Mouse (Mus musculus) hindbrain, embryonic 10.5 days (tissue): ENCODE data around the gene 2700049A03Rik. TPM values are rescaled to one million over a fixed set of nuclear protein-coding genes. Genes with fewer than 3 reads are reported as not detected.
"Not testable (repeated sequence)": the region's sequence is repeated elsewhere in the genome, so short reads cannot be mapped to it uniquely, and the experiment has no call there.

Source experiments
- DNase-seq: peaks from one replicate; pipeline ENCODE4 v3.0.0-alpha.2; 2017; ENCODE audit warnings: low spot score
- H3K27ac ChIP-seq: fragments of 300-500 bp; sonication (generic); 2 replicates; pipeline ENCODE4 v1.5.1; 2016; ENCODE audit warnings: mild to moderate bottlenecking, moderate library complexity
- H3K27me3 ChIP-seq: fragments of 300-500 bp; sonication (generic); 2 replicates; pipeline ENCODE4 v1.6.1; 2016; ENCODE audit warnings: mild to moderate bottlenecking; ENCODE audit not compliant: poor library complexity, insufficient read depth, severe bottlenecking
- H3K36me3 ChIP-seq: fragments of 300-500 bp; sonication (generic); 2 replicates; pipeline ENCODE4 v1.6.1; 2016; ENCODE audit warnings: mild to moderate bottlenecking, moderate library complexity
- H3K4me1 ChIP-seq: fragments of 300-500 bp; sonication (generic); replicated peaks from 2 replicates; pipeline ENCODE4 v1.6.1; 2016; ENCODE audit warnings: mild to moderate bottlenecking
- H3K4me3 ChIP-seq: fragments of 300-500 bp; sonication (generic); 2 replicates; pipeline ENCODE4 v1.5.1; 2016; ENCODE audit warnings: mild to moderate bottlenecking, moderate library complexity
- H3K9me3 ChIP-seq: fragments of 300-500 bp; sonication (generic); 2 replicates; pipeline ENCODE4 v1.6.1; 2016; ENCODE audit warnings: mild to moderate bottlenecking, moderate library complexity
- WGBS: fragments of 180-500 bp; shearing (Covaris S2); methylation state at CpG from one replicate; pipeline ENCODE4 v1.1.7; 2016; 5-methylcytosine and 5-hydroxymethylcytosine counted together
- polyA plus RNA-seq: library from polyadenylated mRNA; unstranded; fragments of >200 nt; fragmentation: Nextera tagmentation; extraction: Ambion mirVana; gene quantifications from 2 replicates; pipeline ENCODE4 v1.2.1, GENCODE M21; 2016

The 2700049A03Rik gene
- 14.3 and 17.5 TPM in 2 replicates for polyA plus RNA-seq

DNA sequence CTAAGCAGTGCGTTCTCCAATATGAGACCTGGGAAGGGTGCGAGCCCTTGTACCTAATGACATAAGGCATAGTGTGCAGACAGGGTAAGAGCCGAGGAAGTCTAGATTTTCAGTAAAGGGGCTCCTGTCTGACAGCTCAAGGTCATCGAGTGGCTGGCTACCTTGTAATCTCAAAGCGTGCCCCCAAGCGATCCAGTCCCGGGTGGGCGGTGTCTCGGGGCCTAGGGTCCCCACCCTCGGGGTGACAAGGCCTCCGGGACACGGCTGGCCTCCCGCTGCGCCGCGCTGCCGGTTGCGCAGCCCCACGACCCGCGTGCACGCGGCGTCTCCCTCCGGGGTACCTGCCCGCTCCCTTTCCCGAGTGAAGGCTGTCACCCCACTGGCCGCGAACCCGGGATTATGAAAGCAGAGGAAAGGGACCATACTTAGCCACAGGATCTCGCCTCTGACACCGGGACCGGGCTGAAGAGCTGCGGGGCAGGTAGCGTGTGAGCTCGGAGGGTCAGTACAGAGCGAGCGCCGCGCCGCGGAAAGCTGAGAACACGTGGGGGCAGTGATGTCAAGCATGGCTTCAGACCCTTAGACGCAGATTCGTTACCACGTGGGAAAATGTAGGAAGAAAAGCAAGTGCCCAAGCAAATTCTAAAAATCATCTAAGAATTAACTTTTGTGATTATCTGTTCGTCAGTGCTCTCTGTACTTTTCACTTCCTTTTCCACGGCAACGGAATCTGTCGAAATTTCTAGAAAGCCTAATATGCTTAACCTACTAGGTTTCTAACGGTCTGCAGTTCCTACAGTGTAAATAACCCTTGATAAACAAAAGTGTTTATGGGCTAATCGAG is at the start of gene 2700049A03Rik, which contains the start of gene Timm9:
TSS of gene 2700049A03Rik (plus strand) at position 719 of the 844 bp plus-strand sequence.
TSS of gene Timm9 (minus strand) at position 555 of the 844 bp plus-strand sequence.
- H3K36me3 ChIP-seq, result peaks cover 42% of the 10 kb centered on the region

DNA sequence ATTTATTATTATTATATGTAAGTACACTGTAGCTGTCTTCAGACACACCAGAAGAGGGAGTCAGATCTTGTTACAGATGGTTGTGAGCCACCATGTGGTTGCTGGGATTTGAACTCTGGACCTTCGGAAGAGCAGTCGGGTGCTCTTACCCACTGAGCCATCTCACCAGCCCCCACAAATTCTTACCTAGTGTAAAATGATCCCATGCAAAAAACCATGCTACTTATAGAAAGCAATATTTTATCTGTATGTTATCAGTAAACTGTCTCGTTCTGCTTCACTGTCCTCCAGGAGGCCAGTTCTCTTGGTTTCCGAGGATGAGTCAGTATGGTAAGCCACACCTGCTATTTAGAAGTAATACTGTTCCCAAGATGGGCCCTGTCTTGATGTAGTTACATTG is 32.4 kb upstream of the 2700049A03Rik start:
- 91% methylated on average over 4 of the region's 4 CpGs for WGBS
- not testable (repeated sequence) for H3K9me3 ChIP-seq, H3K4me1 ChIP-seq, H3K27me3 ChIP-seq, H3K27ac ChIP-seq, H3K36me3 ChIP-seq, H3K4me3 ChIP-seq, DNase-seq

More for the DNA sequence above, at the start of gene 2700049A03Rik, which contains the start of gene Timm9:
- H3K9me3 ChIP-seq, result no peaks in the 10 kb centered on the region
- peak within 1 kb of the TSS; percentile 98 for H3K4me3 ChIP-seq
- DNase-seq, result peak; percentile 83
- H3K27me3 ChIP-seq, result no peaks in the 10 kb centered on the region
- H3K27ac ChIP-seq, result peak within 1 kb of the TSS; percentile 94
- peaks cover 32% of the 10 kb centered on the region for H3K4me1 ChIP-seq
- WGBS, result under 1% methylated on average over 52 of the region's 52 CpGs

DNA sequence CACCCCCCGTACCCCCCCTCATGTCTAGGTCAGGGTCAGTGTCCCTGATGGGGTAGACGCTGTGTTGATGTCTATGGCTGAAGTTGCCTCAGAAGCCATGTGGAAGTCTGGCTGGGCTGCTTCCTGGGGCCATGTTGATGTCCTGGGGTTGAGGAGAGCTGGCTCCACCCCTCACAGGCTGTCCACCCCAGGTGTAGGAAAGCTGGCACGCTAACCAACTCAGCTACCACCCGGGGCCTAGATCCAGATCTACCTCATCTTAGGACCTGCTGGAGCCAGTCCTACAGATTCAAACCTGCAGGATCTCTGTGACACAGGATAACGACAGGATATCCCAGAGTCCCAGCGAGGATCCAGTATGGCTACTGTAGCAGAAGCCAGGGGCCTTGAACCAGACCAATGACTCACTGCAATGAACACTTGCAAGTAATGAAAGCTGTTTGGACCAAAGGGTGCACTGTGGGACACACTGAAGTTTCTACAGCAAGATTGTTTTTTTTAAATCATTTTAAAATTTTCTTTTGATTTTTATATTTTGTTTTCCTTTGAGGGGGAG is 29.4 kb upstream of the 2700049A03Rik start:
- DNase-seq, result no peak
- H3K9me3 ChIP-seq, result no peaks in the 10 kb centered on the region
- H3K4me1 ChIP-seq, result peaks cover 4% of the 10 kb centered on the region
- H3K27me3 ChIP-seq, result peaks cover 15% of the 10 kb centered on the region
- no peak overlapping the region for H3K4me3 ChIP-seq
- 85% methylated on average over 6 of the region's 6 CpGs for WGBS
- no peaks in the 10 kb centered on the region for H3K36me3 ChIP-seq
- H3K27ac ChIP-seq, result no peak overlapping the region

DNA sequence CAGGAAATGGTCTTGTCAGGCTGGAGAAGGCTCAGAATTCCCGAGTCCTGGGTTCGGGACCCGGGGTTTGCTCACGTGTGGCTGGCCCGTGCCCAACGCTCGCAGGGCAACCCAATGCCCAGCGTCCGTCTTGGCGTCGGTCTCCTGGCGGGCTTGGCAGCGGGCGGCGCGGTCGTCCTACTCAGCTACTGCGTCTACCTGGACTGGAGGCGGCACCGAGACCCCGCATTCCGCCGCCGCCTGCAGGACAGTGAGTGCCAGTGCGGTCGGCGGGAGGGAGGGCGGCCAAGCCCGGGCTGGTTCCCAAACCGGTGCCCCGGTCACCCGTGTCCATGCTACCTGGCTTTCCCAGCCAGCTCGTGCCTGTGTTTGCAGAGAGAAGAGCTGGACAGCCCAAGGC is 25.3 kb upstream of the 2700049A03Rik start, which contains the start of gene Tomm20l:
TSS of gene Tomm20l (plus strand) at position 98 of the 400 bp plus-strand sequence.
- Histone ChIP-seq H3K4me3 (peak within 1 kb of the TSS; percentile 43), H3K27me3 (peaks cover 22% of the 10 kb centered on the region), H3K4me1 (peaks cover 16% of the 10 kb centered on the region), H3K27ac (0 out of 2 replicates have a peak within 1 kb of the TSS, but pooled peaks have one; percentile 14), H3K9me3 (no peaks in the 10 kb centered on the region), H3K36me3 (no peaks in the 10 kb centered on the region)
- WGBS, result 7% methylated on average over 33 of the region's 33 CpGs
- peak; percentile 32 for DNase-seq

DNA sequence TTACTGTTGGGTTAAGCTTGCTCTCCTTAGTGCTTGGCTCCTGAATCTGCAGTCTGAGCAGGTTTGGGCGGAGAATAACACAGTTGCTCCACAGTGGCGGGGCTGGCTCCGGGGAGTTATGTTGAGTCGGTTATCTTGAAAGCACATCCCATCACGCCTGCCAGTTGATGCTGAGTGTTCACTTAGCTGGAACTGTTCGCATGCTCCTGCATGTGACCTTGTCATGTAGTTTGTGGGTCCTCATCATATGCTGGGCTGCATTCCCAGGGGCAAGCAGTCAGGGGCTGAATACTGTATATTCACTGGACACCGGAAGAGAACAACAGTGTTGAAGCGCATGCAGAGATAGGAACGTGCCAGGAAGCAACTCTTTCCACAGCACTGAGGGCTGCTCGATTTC is 23.6 kb upstream of the 2700049A03Rik start:
- no peak overlapping the region for H3K4me3 ChIP-seq
- no peaks in the 10 kb centered on the region for H3K9me3 ChIP-seq
- peaks cover 22% of the 10 kb centered on the region for H3K27me3 ChIP-seq
- 88% methylated on average over 10 of the region's 10 CpGs for WGBS
- H3K36me3 ChIP-seq, result no peaks in the 10 kb centered on the region
- H3K4me1 ChIP-seq, result peaks cover 16% of the 10 kb centered on the region
- no peak for DNase-seq
- H3K27ac ChIP-seq, result no peak overlapping the region

DNA sequence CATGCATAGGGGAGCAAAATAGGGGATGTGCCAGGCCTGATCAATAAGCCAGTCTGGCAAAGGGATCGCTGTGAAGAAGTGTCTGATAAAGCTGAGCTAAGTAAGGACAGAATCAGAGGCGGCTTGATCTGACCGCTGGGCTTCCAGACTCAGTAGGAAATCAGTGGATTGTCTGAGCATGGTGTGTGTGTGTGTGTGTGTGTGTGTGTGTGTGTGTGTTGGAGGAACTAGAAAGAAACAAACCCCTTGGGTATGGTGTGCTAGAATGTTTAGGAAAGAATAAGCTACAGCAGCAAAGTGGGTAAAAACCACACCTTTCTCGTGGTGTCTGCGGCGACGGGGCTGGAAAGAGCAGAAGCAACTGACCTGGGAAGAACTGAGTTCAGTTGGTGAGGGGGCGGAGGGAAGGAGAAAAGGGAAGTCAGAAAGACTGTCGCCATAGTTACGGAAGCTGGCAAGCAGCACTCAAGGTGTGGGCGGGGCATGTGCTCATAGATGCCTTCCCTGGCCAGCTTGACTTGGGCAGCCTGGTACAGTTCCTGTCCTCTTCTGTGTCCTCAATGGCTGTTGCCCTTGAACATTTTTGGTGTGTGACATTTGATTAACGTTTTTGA is 22.9 kb upstream of the 2700049A03Rik start:
- DNase-seq, result peak; percentile 21
- no peak overlapping the region for H3K27ac ChIP-seq
- no peaks in the 10 kb centered on the region for H3K9me3 ChIP-seq
- peaks cover 16% of the 10 kb centered on the region for H3K4me1 ChIP-seq
- WGBS, result 29% methylated on average over 12 of the region's 12 CpGs
- H3K27me3 ChIP-seq, result peaks cover 22% of the 10 kb centered on the region
- no peaks in the 10 kb centered on the region for H3K36me3 ChIP-seq
- no peak overlapping the region for H3K4me3 ChIP-seq

DNA sequence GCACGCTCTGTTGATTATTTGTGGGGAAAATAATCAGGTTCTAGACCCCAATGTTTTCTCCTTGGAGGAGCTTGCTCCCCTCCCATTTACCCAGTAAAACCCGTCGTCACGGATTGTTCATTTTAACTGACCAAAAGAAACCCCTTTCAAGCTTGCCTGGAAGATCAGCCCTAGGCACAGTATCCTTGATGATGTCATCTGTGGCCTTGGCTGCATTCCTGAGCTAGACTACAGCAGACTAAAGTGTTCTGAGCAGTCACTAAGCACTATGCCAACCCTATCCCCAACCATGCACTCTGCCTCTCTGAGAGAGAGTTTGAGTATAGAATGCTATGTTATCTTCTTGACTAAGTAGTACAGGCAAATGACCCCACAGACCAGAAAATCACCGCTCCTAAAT is 20.2 kb upstream of the 2700049A03Rik start:
- Histone ChIP-seq H3K27me3 (peaks cover 14% of the 10 kb centered on the region), H3K4me1 (peaks cover 14% of the 10 kb centered on the region), H3K4me3 (no peak overlapping the region), H3K9me3 (no peaks in the 10 kb centered on the region), H3K27ac (no peak overlapping the region), H3K36me3 (no peaks in the 10 kb centered on the region)
- WGBS, result 79% methylated on average over 5 of the region's 5 CpGs
- DNase-seq, result no peak

DNA sequence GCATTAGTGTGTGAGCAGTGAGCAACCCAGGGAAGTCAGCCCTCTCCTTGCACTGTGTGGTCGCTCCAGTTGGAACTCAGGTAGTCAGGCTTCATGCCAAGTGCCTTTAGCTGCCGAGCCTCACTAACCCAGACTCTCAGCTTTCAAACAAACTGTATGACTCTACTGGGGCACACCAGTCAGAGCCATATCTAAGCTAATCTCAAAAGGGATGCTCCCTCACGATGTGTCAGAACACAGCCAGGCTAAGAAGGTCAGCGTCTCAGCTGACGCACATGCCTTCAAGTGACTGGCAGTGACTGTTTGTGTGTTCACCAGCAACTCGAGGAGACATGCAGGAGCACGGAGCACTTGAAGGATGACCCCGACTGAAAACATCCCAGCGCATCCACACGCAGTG is 13.9 kb upstream of the 2700049A03Rik start:
- Histone ChIP-seq H3K27ac (no peak overlapping the region), H3K27me3 (no peaks in the 10 kb centered on the region), H3K36me3 (peaks cover 53% of the 10 kb centered on the region), H3K9me3 (no peaks in the 10 kb centered on the region), H3K4me1 (no peaks in the 10 kb centered on the region), H3K4me3 (no peak overlapping the region)
- 92% methylated on average over 10 of the region's 10 CpGs for WGBS
- DNase-seq, result no peak

DNA sequence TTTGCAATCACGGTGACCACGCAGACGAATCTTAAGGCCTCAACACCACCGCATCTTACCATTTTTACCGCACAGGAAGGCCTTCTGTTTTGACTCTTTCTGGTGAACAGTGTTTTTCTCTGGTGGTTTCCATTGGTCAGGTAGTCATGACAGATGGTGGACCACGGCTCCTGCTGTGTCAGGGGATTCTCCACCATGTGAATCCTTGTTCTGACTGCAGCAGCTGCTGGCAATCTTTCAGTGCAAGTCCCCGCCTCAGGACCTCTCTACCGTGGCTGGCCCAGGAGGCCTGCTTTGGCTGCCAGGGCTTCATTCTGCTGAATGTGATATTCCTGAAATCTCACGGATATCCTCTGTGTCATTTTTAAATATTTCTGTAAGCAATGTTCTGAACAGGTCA is 13.4 kb upstream of the 2700049A03Rik start:
- Histone ChIP-seq H3K4me1 (no peaks in the 10 kb centered on the region), H3K27ac (no peak overlapping the region), H3K27me3 (no peaks in the 10 kb centered on the region), H3K9me3 (no peaks in the 10 kb centered on the region), H3K36me3 (peaks cover 58% of the 10 kb centered on the region), H3K4me3 (no peak overlapping the region)
- no peak for DNase-seq
- 91% methylated on average over 9 of the region's 9 CpGs for WGBS

DNA sequence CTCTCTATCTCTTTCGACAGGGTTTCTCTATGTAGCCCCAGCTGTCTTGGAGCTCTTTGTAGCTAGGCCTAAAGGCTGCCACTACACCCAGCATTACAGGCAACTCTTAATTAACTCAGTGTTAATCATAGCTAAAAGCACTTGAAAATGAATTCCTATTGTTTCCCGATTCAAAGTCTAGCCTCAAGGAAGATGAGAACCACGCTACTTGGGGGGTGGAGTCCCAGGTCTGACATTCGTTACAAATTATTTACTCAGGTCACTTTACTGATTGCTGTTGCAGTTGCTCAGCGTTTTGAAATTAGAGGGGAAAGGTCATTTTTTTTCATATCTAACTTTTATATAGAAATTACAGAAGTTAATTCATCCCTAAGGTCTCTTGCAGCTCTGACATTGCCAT is 1.1 kb upstream of the 2700049A03Rik start:
- H3K27me3 ChIP-seq, result no peaks in the 10 kb centered on the region
- H3K4me1 ChIP-seq, result peaks cover 32% of the 10 kb centered on the region
- WGBS, result 53% methylated on average over 5 of the region's 5 CpGs
- DNase-seq, result no peak
- no peaks in the 10 kb centered on the region for H3K9me3 ChIP-seq
- no peak overlapping the region for H3K27ac ChIP-seq
- H3K4me3 ChIP-seq, result peak overlapping the region; percentile 98
- H3K36me3 ChIP-seq, result peaks cover 42% of the 10 kb centered on the region

DNA sequence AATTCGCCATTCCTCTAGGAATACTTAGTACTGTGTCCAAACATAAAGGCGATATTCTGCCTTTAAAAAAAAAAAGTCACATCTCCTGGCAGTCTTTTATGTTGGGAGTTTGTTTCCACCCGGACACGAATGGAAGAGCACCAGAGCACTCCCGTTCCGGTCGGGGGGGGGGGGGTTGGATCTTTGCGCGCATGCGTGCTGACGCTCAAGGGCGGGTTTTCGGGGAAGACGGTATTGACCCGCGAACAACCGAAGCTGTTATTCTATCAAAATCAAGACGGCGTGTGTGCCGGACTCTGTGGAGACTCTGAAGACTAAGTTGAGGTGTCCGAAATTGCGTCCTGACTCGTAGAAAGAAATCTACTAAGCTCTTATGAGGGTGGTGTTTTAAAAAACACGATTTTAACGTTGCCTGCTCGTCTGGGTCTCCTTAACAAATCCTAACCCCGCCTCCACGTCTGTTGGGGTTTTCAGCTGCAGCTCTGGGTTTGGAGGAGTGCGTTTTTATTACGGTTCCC is 385 bp downstream of the 2700049A03Rik start:
- WGBS, result under 1% methylated on average over 30 of the region's 30 CpGs
- peaks cover 32% of the 10 kb centered on the region for H3K4me1 ChIP-seq
- H3K27ac ChIP-seq, result peak overlapping the region; percentile 94
- peak; percentile 90 for DNase-seq
- H3K27me3 ChIP-seq, result no peaks in the 10 kb centered on the region
- no peaks in the 10 kb centered on the region for H3K9me3 ChIP-seq
- H3K4me3 ChIP-seq, result peak overlapping the region; percentile 98
- peaks cover 42% of the 10 kb centered on the region for H3K36me3 ChIP-seq

DNA sequence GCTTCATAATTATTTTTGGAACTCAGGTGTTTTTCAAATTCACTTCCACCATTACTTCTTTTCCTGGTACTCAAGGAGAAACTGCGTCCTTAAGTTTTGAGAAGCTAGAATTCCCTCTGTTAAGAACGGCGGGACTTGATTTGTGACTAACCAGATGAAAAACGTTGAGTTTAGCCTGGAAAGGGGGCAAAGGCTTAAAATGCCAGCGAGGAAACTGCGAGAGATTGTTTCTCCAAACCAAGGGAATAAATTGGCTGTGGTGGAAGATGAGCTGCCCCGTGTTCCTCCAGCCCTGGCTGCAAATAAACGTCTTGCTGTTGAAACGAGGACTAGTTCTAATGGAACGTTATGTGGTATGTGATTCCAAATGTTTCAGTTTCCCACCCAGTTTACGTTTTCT is 1.0 kb downstream of the 2700049A03Rik start:
- H3K27me3 ChIP-seq, result no peaks in the 10 kb centered on the region
- H3K36me3 ChIP-seq, result peaks cover 42% of the 10 kb centered on the region
- peak overlapping the region; percentile 94 for H3K27ac ChIP-seq
- H3K9me3 ChIP-seq, result no peaks in the 10 kb centered on the region
- H3K4me1 ChIP-seq, result peaks cover 32% of the 10 kb centered on the region
- DNase-seq, result no peak
- peak overlapping the region; percentile 98 for H3K4me3 ChIP-seq
- 16% methylated on average over 11 of the region's 11 CpGs for WGBS
